Mouse (Mus musculus) spleen, adult 2 months (tissue): ENCODE results near the gene Zmiz1.

Experiments
- CTCF ChIP-seq: fragments of 200-500 bp; IDR thresholded peaks from 2 replicates; pipeline ENCODE4 v1.5.1; 2011; ENCODE audit warnings: mild to moderate bottlenecking, inconsistent platforms; ENCODE audit not compliant: insufficient read depth, insufficient read length, insufficient replicate concordance; ENCODE audit errors: extremely low read depth
- POLR2A ChIP-seq: fragments of 200-500 bp; IDR thresholded peaks from 2 replicates; pipeline ENCODE4 v1.6.1; 2011; ENCODE audit warnings: low read depth, low read length, inconsistent platforms

DNA sequence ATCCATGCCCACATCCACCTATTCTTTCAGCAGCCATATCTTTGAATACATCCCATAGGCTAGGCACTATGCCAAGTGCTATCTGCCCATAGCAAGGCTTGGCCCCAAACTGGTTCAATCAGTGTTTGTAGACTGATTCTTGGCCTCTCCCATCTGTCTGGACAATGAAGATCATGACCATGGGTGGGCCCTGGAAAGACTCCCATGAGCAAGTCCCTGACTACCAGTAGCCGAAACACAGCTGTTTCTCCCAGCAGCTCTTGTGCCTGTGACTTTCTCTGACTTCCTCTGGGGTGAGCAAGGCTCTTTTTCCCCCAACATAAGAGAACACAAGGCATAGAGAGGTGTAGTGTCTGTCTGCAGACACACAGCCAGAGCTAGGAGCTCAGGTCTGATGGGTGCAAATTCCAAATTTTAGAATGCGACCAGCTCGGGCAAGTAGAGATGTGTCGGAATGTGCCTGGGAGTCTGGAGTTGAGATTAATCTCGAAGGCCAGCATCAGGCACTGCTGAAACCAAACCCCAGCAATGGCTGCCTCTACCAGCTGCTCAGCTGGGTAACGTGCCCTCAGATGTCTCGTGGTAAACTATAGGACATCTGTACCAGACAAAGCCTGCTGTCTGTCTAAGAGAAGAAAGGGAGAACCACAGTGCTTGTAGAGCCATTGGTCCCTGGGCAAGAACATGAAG, 38.8 kb upstream of the Zmiz1 start:
- TF ChIP-seq CTCF, result no peak
- TF ChIP-seq POLR2A, result no peak
